Mouse (Mus musculus): ENCODE measurements around the gene Pcx.

- TF ChIP-seq CTCF (IDR thresholded peaks at IDR 0.05; ENCODE audit: borderline replicate concordance, control insufficient read depth, extremely low read depth, insufficient read depth, low read length, poor library complexity) (no peak), POLR2A (IDR thresholded peaks at IDR 0.05; ENCODE audit: control insufficient read depth, extremely low read depth, insufficient read depth, low read length, poor library complexity) (no peak)
Observed at GRCm38 (mm10) chr19:4507746-4508145, 2.5 kb upstream of the Pcx start.

Data from thymus, adult 2 months (tissue).